Mouse (Mus musculus): ENCODE results near the gene Gm20850.
"Not testable (repeated sequence)": the region's sequence is repeated elsewhere in the genome, so short reads cannot be mapped to it uniquely, and the experiment has no call there.

Gene Gm20850

DNA sequence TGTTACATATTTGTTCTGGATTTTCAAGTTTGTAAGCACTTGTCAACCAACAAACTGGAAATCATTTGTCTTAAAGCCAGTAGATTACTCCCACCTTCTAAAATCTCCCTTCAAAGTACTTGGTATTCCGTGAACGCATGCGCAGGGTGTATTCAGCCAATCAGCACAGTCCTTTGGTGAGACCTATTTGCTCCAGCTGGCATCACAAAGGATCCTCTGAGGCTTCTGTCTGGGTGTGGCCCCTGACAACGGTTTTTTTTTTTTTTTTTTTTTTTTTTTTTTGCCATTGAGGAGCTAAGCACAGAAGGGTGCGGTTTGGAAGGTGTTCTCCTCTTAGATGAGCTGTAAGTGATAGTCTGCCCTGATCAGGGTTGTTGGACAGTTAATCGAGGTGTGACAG lies at the start of gene Gm20850:
Gm20850 (plus strand) TSS at position 301 of the 400 bp plus-strand sequence.
- DNase-seq = not testable (repeated sequence)

Data from cerebellum, adult 18-20 months (tissue).